Mouse (Mus musculus): ENCODE data around the gene Ralb.

Ralb gene

GRCm38 (mm10) chr1:119450651-119451345, 53.8 kb downstream of the Ralb start:
- no peak for DNase-seq (ENCODE audit: low spot score in 2 of 2)

- no peak for DNase-seq (ENCODE audit: low spot score in 2 of 2)
Measured at GRCm38 (mm10) chr1:119446753-119447283, 57.8 kb downstream of the Ralb start.

- no peak for DNase-seq (ENCODE audit: low spot score in 2 of 2)
Measured at GRCm38 (mm10) chr1:119443591-119444350, 60.8 kb downstream of the Ralb start.

GRCm38 (mm10) chr1:119442901-119443300, 61.7 kb downstream of the Ralb start:
- no peak for DNase-seq (ENCODE audit: low spot score in 2 of 2)

- DNase-seq (ENCODE audit: low spot score in 2 of 2): no peak
Measured at GRCm38 (mm10) chr1:119438105-119438637, 66.4 kb downstream of the Ralb start.

- no peak for DNase-seq (ENCODE audit: low spot score in 2 of 2)
Measured at GRCm38 (mm10) chr1:119437401-119437800, 67.2 kb downstream of the Ralb start.

GRCm38 (mm10) chr1:119424141-119424860, 80.3 kb downstream of the Ralb start:
- DNase-seq (ENCODE audit: low spot score in 2 of 2): no peak

- DNase-seq (ENCODE audit: low spot score in 2 of 2): no peak
Measured at GRCm38 (mm10) chr1:119423510-119423909, 81.1 kb downstream of the Ralb start.

- no peak for DNase-seq (ENCODE audit: low spot score in 2 of 2)
Measured at GRCm38 (mm10) chr1:119422460-119423015, 82.1 kb downstream of the Ralb start.

GRCm38 (mm10) chr1:119421576-119422421, 82.8 kb downstream of the Ralb start, which contains the start of gene Inhbb:
Gene Inhbb (minus strand): TSS chr1:119422248.
- peak; percentile 23 to 35 for DNase-seq (ENCODE audit: low spot score in 2 of 2)

GRCm38 (mm10) chr1:119420984-119421575, 83.5 kb downstream of the Ralb start:
- no peak for DNase-seq (ENCODE audit: low spot score in 2 of 2)
